Mouse (Mus musculus) forebrain, embryonic 11.5 days (tissue): ENCODE results near the gene Cd163l1. TPM values are rescaled to one million over a fixed set of nuclear protein-coding genes. Genes with fewer than 3 reads are reported as not detected.

ENCODE experiments used
- ATAC-seq: fragments of 200-750 bp; cut with Nextera tagmentation; replicated peaks from 2 replicates; pipeline ENCODE4 v1.8.0; 2017; ENCODE audit warnings: moderate TSS enrichment; ENCODE audit not compliant: low FRiP score
- DNase-seq: peaks from one replicate; pipeline ENCODE4 v3.0.0-alpha.2; 2017; ENCODE audit warnings: low spot score
- H3K27ac ChIP-seq: fragments of 300-500 bp; sonication (generic); 2 replicates; pipeline ENCODE4 v1.5.1; 2014; ENCODE audit warnings: low read depth, low read length
- H3K27me3 ChIP-seq: fragments of 300-500 bp; sonication (generic); 2 replicates; pipeline ENCODE4 v1.6.1; 2014; ENCODE audit warnings: mild to moderate bottlenecking, low read length, mixed read lengths; ENCODE audit not compliant: control insufficient read depth, insufficient read depth
- H3K36me3 ChIP-seq: fragments of 300-500 bp; sonication (generic); 2 replicates; pipeline ENCODE4 v1.6.1; 2014; ENCODE audit warnings: mild to moderate bottlenecking, low read length, moderate library complexity, mixed read lengths; ENCODE audit not compliant: control insufficient read depth, insufficient read depth
- H3K4me1 ChIP-seq: fragments of 300-500 bp; sonication (generic); replicated peaks from 2 replicates; pipeline ENCODE4 v1.6.1; 2014; ENCODE audit warnings: low read length, mixed read lengths; ENCODE audit not compliant: control insufficient read depth, insufficient read depth
- H3K4me2 ChIP-seq: fragments of 300-500 bp; sonication (generic); 2 replicates; pipeline ENCODE4 v1.6.1; 2014; ENCODE audit warnings: low read depth, mild to moderate bottlenecking, low read length, moderate library complexity, mixed read lengths; ENCODE audit not compliant: severe bottlenecking
- H3K4me3 ChIP-seq: fragments of 300-500 bp; sonication (generic); 2 replicates; pipeline ENCODE4 v1.5.1; 2014; ENCODE audit warnings: low read depth, low read length
- H3K9ac ChIP-seq: fragments of 300-500 bp; sonication (generic); 2 replicates; pipeline ENCODE4 v1.6.1; 2014; ENCODE audit warnings: low read length
- H3K9me3 ChIP-seq: fragments of 300-500 bp; sonication (generic); 2 replicates; pipeline ENCODE4 v1.6.1; 2016; ENCODE audit warnings: low read length, mixed read lengths; ENCODE audit not compliant: control insufficient read depth
- WGBS: fragments of 180-500 bp; shearing (Covaris S2); extraction: QIAGEN DNeasy Blood & Tissue Kit; methylation state at CpG from one replicate; pipeline ENCODE4 v1.1.7; 2014; 5-methylcytosine and 5-hydroxymethylcytosine counted together
- polyA plus RNA-seq: library from polyadenylated mRNA; unstranded; fragments of >200 nt; fragmentation: Nextera tagmentation; extraction: Ambion mirVana; gene quantifications from 2 replicates; pipeline ENCODE4 v1.2.1, GENCODE M21; 2014

The Cd163l1 gene
- polyA plus RNA-seq, 1 experiment from 2014 or later, result 0.05 TPM

GRCm38 (mm10) chr7:140187721-140188390 lies 30.2 kb upstream of the Cd163l1 start:
- no peak overlapping the region for H3K4me3 ChIP-seq
- ATAC-seq (no peak), DNase-seq (no peak)
- H3K27ac ChIP-seq, result no peak overlapping the region
- 84% methylated on average over 7 of the region's 7 CpGs for WGBS
- no peak overlapping the region for H3K4me2 ChIP-seq
- H3K9ac ChIP-seq, result no peak overlapping the region
- no peaks in the 10 kb centered on the region for H3K9me3 ChIP-seq
- H3K27me3 ChIP-seq, result no peaks in the 10 kb centered on the region
- H3K4me1 ChIP-seq, result no peaks in the 10 kb centered on the region
- H3K36me3 ChIP-seq, result no peaks in the 10 kb centered on the region

- WGBS, result 62% methylated on average over 4 of the region's 4 CpGs
Observed at GRCm38 (mm10) chr7:140188391-140189328, 29.4 kb upstream of the Cd163l1 start.

GRCm38 (mm10) chr7:140190435-140190834 lies 27.6 kb upstream of the Cd163l1 start:
- Histone ChIP-seq H3K27ac (no peak overlapping the region), H3K27me3 (no peaks in the 10 kb centered on the region), H3K4me1 (no peaks in the 10 kb centered on the region), H3K9me3 (no peaks in the 10 kb centered on the region), H3K4me3 (no peak overlapping the region), H3K36me3 (no peaks in the 10 kb centered on the region), H3K9ac (no peak overlapping the region), H3K4me2 (no peak overlapping the region)
- WGBS, result 85% methylated on average over 1 of the region's 1 CpGs
- ATAC-seq (no peak), DNase-seq (no peak)

More at GRCm38 (mm10) chr7:140188391-140189328, 29.4 kb upstream of the Cd163l1 start:
- H3K36me3 ChIP-seq, result no peaks in the 10 kb centered on the region
- H3K9ac ChIP-seq, result no peak overlapping the region
- no peak overlapping the region for H3K4me3 ChIP-seq
- H3K9me3 ChIP-seq, result no peaks in the 10 kb centered on the region
- no peak for ATAC-seq
- DNase-seq, result peak; percentile 40
- no peak overlapping the region for H3K27ac ChIP-seq
- no peak overlapping the region for H3K4me2 ChIP-seq
- no peaks in the 10 kb centered on the region for H3K4me1 ChIP-seq
- no peaks in the 10 kb centered on the region for H3K27me3 ChIP-seq

GRCm38 (mm10) chr7:140192445-140192844 lies 25.6 kb upstream of the Cd163l1 start:
- ATAC-seq (no peak), DNase-seq (no peak)
- H3K27me3 ChIP-seq, result no peaks in the 10 kb centered on the region
- H3K27ac ChIP-seq, result no peak overlapping the region
- H3K36me3 ChIP-seq, result no peaks in the 10 kb centered on the region
- WGBS, result 61% methylated on average over 2 of the region's 2 CpGs
- no peak overlapping the region for H3K4me3 ChIP-seq
- H3K9me3 ChIP-seq, result no peaks in the 10 kb centered on the region
- no peak overlapping the region for H3K9ac ChIP-seq
- H3K4me2 ChIP-seq, result no peak overlapping the region
- H3K4me1 ChIP-seq, result no peaks in the 10 kb centered on the region

GRCm38 (mm10) chr7:140192851-140193250 lies 25.2 kb upstream of the Cd163l1 start:
- H3K9ac ChIP-seq, result no peak overlapping the region
- no peak overlapping the region for H3K27ac ChIP-seq
- no peaks in the 10 kb centered on the region for H3K36me3 ChIP-seq
- no peaks in the 10 kb centered on the region for H3K9me3 ChIP-seq
- ATAC-seq, result no peak
- no peak for DNase-seq
- whole genome bisulfite sequencing, result 90% methylated on average over 2 of the region's 2 CpGs
- H3K4me2 ChIP-seq, result no peak overlapping the region
- H3K4me1 ChIP-seq, result no peaks in the 10 kb centered on the region
- no peak overlapping the region for H3K4me3 ChIP-seq
- H3K27me3 ChIP-seq, result no peaks in the 10 kb centered on the region

GRCm38 (mm10) chr7:140194031-140194430 lies 24.0 kb upstream of the Cd163l1 start:
- no peak overlapping the region for H3K4me2 ChIP-seq
- H3K27ac ChIP-seq, result no peak overlapping the region
- no peaks in the 10 kb centered on the region for H3K36me3 ChIP-seq
- no peaks in the 10 kb centered on the region for H3K27me3 ChIP-seq
- 92% methylated on average over 4 of the region's 4 CpGs for WGBS
- no peak for ATAC-seq
- DNase-seq, result no peak
- no peaks in the 10 kb centered on the region for H3K4me1 ChIP-seq
- no peak overlapping the region for H3K4me3 ChIP-seq
- no peaks in the 10 kb centered on the region for H3K9me3 ChIP-seq
- H3K9ac ChIP-seq, result no peak overlapping the region

GRCm38 (mm10) chr7:140196002-140196401 lies 22.1 kb upstream of the Cd163l1 start:
- Histone ChIP-seq H3K9ac (no peak overlapping the region), H3K4me2 (no peak overlapping the region), H3K27me3 (no peaks in the 10 kb centered on the region), H3K27ac (no peak overlapping the region), H3K36me3 (no peaks in the 10 kb centered on the region), H3K4me1 (no peaks in the 10 kb centered on the region), H3K4me3 (no peak overlapping the region), H3K9me3 (no peaks in the 10 kb centered on the region)
- WGBS, result 87% methylated on average over 8 of the region's 8 CpGs
- ATAC-seq (no peak), DNase-seq (no peak)

GRCm38 (mm10) chr7:140201090-140201489 lies 17.0 kb upstream of the Cd163l1 start:
- Histone ChIP-seq H3K9me3 (no peaks in the 10 kb centered on the region), H3K9ac (no peak overlapping the region), H3K36me3 (no peaks in the 10 kb centered on the region), H3K4me1 (no peaks in the 10 kb centered on the region), H3K27ac (no peak overlapping the region), H3K27me3 (no peaks in the 10 kb centered on the region), H3K4me2 (no peak overlapping the region), H3K4me3 (no peak overlapping the region)
- 90% methylated on average over 4 of the region's 4 CpGs for WGBS
- ATAC-seq, result no peak
- DNase-seq, result peak; percentile 19
